10 mouse cellular contexts compared by ENCODE assay signal in genomic region chr3:69362350-69362790, GRCm38 (mm10). TPM values are rescaled to one million over a fixed set of nuclear protein-coding genes. Genes with fewer than 3 reads are reported as not detected.
DNase-seq lines count a peak whose midpoint lies in the region; ATAC-seq and TF ChIP-seq lines count a peak whose summit lies in the region.
"Had no signal": no experiment of that assay in that cellular context is flagged by ENCODE, and none has a peak within 500 bp of the region (broad histone marks: within the 10 kb centered on the region; RNA-seq: fewer than 3 reads in every experiment).

No protein-coding gene starts in this region.

- H3K4me2 ChIP-seq in hindbrain, postnatal 0 days (ENCODE audit: low read depth, low read length): no peak overlapping the region

- DNase-seq in gastrocnemius, adult 2 months: no peak
- no peak for DNase-seq in gastrocnemius, postnatal 25 days
- DNase-seq in left cerebral cortex, adult 2 months (ENCODE audit: extremely low spot score in 1 of 2, low spot score in 2 of 2): no peak
- DNase-seq in left cerebral cortex, postnatal 25 days (ENCODE audit: low spot score in 2 of 2): no peak
- DNase-seq in cerebellum, adult 9-10 months: peak; percentile 76
- DNase-seq in hindbrain, postnatal 0 days (ENCODE audit: low spot score): peak; percentile 31
- DNase-seq: heart, postnatal 14 days; lung, postnatal 4 days had no signal

- peak; percentile 36; the same call in 1 of the 2 replicates for ATAC-seq in hindbrain, postnatal 0 days
- no peak for ATAC-seq in inflammation-experienced regulatory T-cells, adult 6 months

- H3K27ac ChIP-seq in gastrocnemius, adult 2 months: peak overlapping the region; percentile 68
- peak overlapping the region; percentile 45 for H3K27ac ChIP-seq in left cerebral cortex, adult 2 months
- H3K27ac ChIP-seq in hindbrain, postnatal 0 days: peak overlapping the region; percentile 73

- H3K4me1 ChIP-seq in hindbrain, postnatal 0 days (ENCODE audit: insufficient read depth, low read length): 0 out of 2 replicates have a peak, but pooled peaks cover 5% of the 10 kb centered on the region

- H3K36me3 ChIP-seq in hindbrain, postnatal 0 days (ENCODE audit: insufficient read depth, low read length): no peaks in the 10 kb centered on the region

- no peaks in the 10 kb centered on the region for H3K9me3 ChIP-seq in hindbrain, postnatal 0 days (ENCODE audit: low read length)

- TF ChIP-seq CTCF in gastrocnemius, adult 2 months (IDR thresholded peaks at IDR 0.05): no peak
- no peak for TF ChIP-seq CTCF in left cerebral cortex, adult 2 months (IDR thresholded peaks at IDR 0.05)
- no peak for TF ChIP-seq CTCF in hindbrain, postnatal 0 days (IDR thresholded peaks at IDR 0.05; ENCODE audit: low read depth)

- intact Hi-C loops in gastrocnemius, adult 2 months (cut with DNase I): no loop called here
- intact Hi-C loops in left cerebral cortex, adult 2 months (cut with DNase I): no loop called here
- intact Hi-C loops in left cerebral cortex, postnatal 25 days (cut with DNase I): no loop called here

- WGBS in hindbrain, postnatal 0 days: 50% methylated on average over 5 of the region's 5 CpGs

- no peaks in the 10 kb centered on the region for H3K27me3 ChIP-seq in hindbrain, postnatal 0 days (ENCODE audit: insufficient read depth, low read length)

- no peak overlapping the region for H3K9ac ChIP-seq in hindbrain, postnatal 0 days (replicated peaks; ENCODE audit: low read length)

- H3K4me3 ChIP-seq in gastrocnemius, adult 2 months: peak overlapping the region; percentile 36
- no peak overlapping the region for H3K4me3 ChIP-seq in left cerebral cortex, adult 2 months
- H3K4me3 ChIP-seq in hindbrain, postnatal 0 days (ENCODE audit: low read length): no peak overlapping the region
- H3K4me3 ChIP-seq: erythroblast, embryonic 14.5 days had no signal

RNA-seq across cellular contexts. Expression of gene Ppm1l, which starts 45.7 kb away (rescaled TPM):
- total RNA-seq in gastrocnemius, adult 2 months (2021): 10 to 100 TPM; 90.3 to 91.8 TPM
- 10 to 100 TPM; 45.9 to 60.4 TPM for total RNA-seq in gastrocnemius, postnatal 25 days (2021)
- total RNA-seq in left cerebral cortex, adult 2 months (2021): 10 to 100 TPM; 83.4 to 87.6 TPM
- total RNA-seq in left cerebral cortex, postnatal 25 days (2021): 10 to 100 TPM; 77.9 to 86.8 TPM
- total RNA-seq in hindbrain, postnatal 0 days (2014; rRNA removed): 31.6 and 31.7 TPM in 2 replicates
- polyA plus RNA-seq in hindbrain, postnatal 0 days (2015; fragmentation: Nextera tagmentation; extraction: Ambion mirVana): 16.7 and 20.3 TPM in 2 replicates
- 1 to 10 TPM in 2 of 3 experiments, under 1 TPM in 1; 0.06 to 4.4 (median 3.0) TPM for polyA plus RNA-seq in inflammation-experienced regulatory T-cells, adult 6 months (2017; shearing (Covaris generic))

Comparison
In these comparisons a context has a peak if more than half of its experiments do, and no peak if none do; other contexts are left out.
1. DNase-seq: peak in cerebellum, adult 9-10 months (single experiment) and hindbrain, postnatal 0 days (single experiment); none in gastrocnemius, adult 2 months (single experiment), gastrocnemius, postnatal 25 days (single experiment), left cerebral cortex, adult 2 months (0 of 2) and left cerebral cortex, postnatal 25 days (0 of 2).
2. Peak in every context shown above with its lines, with median percentiles within 50 percentile points of each other: H3K27ac ChIP-seq.